Mouse (Mus musculus): ENCODE data around the gene Lcorl. TPM values are rescaled to one million over a fixed set of nuclear protein-coding genes. Genes with fewer than 3 reads are reported as not detected.

Gene Lcorl
- polyA plus RNA-seq, 1 experiment: 4.7 TPM

DNA sequence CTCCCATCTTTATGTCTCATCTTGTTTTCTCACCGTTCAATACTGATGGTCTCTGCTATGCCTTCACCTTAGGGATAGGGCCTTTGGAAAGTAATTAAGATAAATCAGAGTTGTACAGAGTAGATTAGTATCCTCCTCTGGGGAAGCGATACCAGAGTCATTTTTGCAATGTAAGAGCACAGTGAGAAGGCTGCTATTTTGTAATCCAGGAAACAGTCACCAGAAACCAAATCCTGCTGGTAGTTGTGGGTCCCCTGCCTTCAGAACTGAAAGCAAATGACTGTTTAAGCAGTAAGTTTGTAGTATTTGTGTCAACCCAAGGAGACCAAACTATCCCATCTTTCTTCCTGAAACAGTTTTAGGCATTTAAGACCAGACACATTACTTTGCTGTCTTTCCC, 147.8 kb downstream of the Lcorl start:
- TF ChIP-seq CTCF (IDR thresholded peaks at IDR 0.05; ENCODE audit: control insufficient read depth, insufficient read depth, insufficient replicate concordance, low read depth, low read length) (no peak), POLR2A (IDR thresholded peaks at IDR 0.05; ENCODE audit: control insufficient read depth, low read depth, low read length) (no peak)
- Histone ChIP-seq H3K36me3 (ENCODE audit: control insufficient read depth, insufficient read depth, low read length) (no peaks in the 10 kb centered on the region), H3K4me3 (ENCODE audit: control insufficient read depth, low read depth, low read length) (no peak overlapping the region), H3K4me1 (ENCODE audit: control insufficient read depth, insufficient read depth, low read length) (no peaks in the 10 kb centered on the region), H3K27me3 (ENCODE audit: control insufficient read depth, insufficient read depth, low read length) (no peaks in the 10 kb centered on the region), H3K27ac (ENCODE audit: control insufficient read depth, insufficient read depth, low read depth, low read length) (no peak overlapping the region)

- Histone ChIP-seq H3K27ac (ENCODE audit: control insufficient read depth, insufficient read depth, low read depth, low read length) (no peak overlapping the region), H3K4me3 (ENCODE audit: control insufficient read depth, low read depth, low read length) (no peak overlapping the region), H3K27me3 (ENCODE audit: control insufficient read depth, insufficient read depth, low read length) (no peaks in the 10 kb centered on the region), H3K36me3 (ENCODE audit: control insufficient read depth, insufficient read depth, low read length) (no peaks in the 10 kb centered on the region), H3K4me1 (ENCODE audit: control insufficient read depth, insufficient read depth, low read length) (no peaks in the 10 kb centered on the region)
- TF ChIP-seq CTCF (IDR thresholded peaks at IDR 0.05; ENCODE audit: control insufficient read depth, insufficient read depth, insufficient replicate concordance, low read depth, low read length) (no peak), POLR2A (IDR thresholded peaks at IDR 0.05; ENCODE audit: control insufficient read depth, low read depth, low read length) (no peak)
Measured at GRCm38 (mm10) chr5:45706811-45707210, 150.6 kb downstream of the Lcorl start.

DNA sequence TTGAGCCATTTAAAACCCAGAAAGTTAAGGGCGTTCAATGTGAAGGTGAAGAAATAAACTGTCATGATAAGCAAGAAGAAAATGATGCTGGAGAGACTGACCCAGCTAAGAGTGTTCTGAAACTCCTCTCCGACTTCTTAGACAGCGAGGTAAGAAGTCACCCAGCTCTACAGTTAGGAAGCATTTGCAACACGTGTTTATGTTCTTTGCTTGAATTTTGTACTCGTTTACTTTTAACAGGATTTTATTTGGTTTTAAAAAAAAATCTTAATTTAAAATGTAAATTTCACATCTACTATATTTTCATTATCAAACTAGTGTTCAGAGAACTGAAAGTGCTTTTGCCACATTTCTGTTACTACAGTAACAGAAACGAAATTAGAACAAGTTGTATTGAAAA, 165.7 kb downstream of the Lcorl start:
- Histone ChIP-seq H3K4me3 (ENCODE audit: control insufficient read depth, low read depth, low read length) (no peak overlapping the region), H3K27ac (ENCODE audit: control insufficient read depth, insufficient read depth, low read depth, low read length) (no peak overlapping the region), H3K27me3 (ENCODE audit: control insufficient read depth, insufficient read depth, low read length) (no peaks in the 10 kb centered on the region), H3K4me1 (ENCODE audit: control insufficient read depth, insufficient read depth, low read length) (no peaks in the 10 kb centered on the region), H3K36me3 (ENCODE audit: control insufficient read depth, insufficient read depth, low read length) (peaks cover 1% of the 10 kb centered on the region; the same call in 1 of the 2 replicates)
- TF ChIP-seq CTCF (IDR thresholded peaks at IDR 0.05; ENCODE audit: control insufficient read depth, insufficient read depth, insufficient replicate concordance, low read depth, low read length): no peak
- TF ChIP-seq POLR2A (IDR thresholded peaks at IDR 0.05; ENCODE audit: control insufficient read depth, low read depth, low read length): no peak

DNA sequence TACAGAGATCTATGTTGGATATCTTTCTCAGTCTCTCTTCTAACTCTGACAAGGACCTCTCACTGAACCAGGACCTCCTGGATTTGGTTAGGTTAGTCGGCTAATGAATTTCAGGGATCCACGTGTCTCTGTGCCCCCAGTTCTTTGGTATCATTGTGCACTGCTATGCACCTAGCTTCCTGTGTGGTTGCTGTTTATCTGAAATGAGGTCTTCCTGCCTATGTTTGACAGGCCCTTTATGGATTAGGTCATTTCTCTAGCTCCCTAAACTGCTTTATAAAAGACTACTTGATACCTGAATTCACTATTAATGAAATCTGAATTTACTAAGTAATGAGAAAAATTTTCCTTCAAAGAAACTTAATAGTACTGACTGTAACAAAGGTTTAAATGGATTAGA, 166.6 kb downstream of the Lcorl start:
- no peak for TF ChIP-seq CTCF (IDR thresholded peaks at IDR 0.05; ENCODE audit: control insufficient read depth, insufficient read depth, insufficient replicate concordance, low read depth, low read length)
- no peak for TF ChIP-seq POLR2A (IDR thresholded peaks at IDR 0.05; ENCODE audit: control insufficient read depth, low read depth, low read length)

DNA sequence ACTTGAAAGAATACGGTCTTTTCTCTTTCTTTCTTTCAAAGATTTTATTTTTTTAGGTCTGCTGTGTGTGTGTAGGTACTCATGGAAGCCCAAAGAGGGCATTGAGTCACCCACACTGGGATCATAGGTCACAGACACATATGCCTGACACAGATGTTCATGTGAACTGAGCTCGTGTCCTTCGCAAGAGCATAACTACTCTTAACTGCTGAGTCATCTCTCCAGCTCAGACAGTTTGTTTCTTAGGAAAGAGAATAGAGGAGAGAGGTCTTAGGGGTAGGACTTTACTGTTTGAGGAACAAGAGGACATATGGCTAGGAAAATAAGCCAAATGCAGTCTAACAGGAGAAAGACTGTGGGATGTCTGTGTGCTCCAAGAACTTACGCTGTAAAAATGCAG, 168.3 kb downstream of the Lcorl start:
- no peak overlapping the region for H3K4me3 ChIP-seq (ENCODE audit: control insufficient read depth, low read depth, low read length)
- H3K27ac ChIP-seq (ENCODE audit: control insufficient read depth, insufficient read depth, low read depth, low read length): no peak overlapping the region
- no peak for TF ChIP-seq CTCF (IDR thresholded peaks at IDR 0.05; ENCODE audit: control insufficient read depth, insufficient read depth, insufficient replicate concordance, low read depth, low read length)
- TF ChIP-seq POLR2A (IDR thresholded peaks at IDR 0.05; ENCODE audit: control insufficient read depth, low read depth, low read length): no peak
- no peaks in the 10 kb centered on the region for H3K27me3 ChIP-seq (ENCODE audit: control insufficient read depth, insufficient read depth, low read length)
- no peaks in the 10 kb centered on the region for H3K4me1 ChIP-seq (ENCODE audit: control insufficient read depth, insufficient read depth, low read length)
- H3K36me3 ChIP-seq (ENCODE audit: control insufficient read depth, insufficient read depth, low read length): peaks cover 1% of the 10 kb centered on the region; the same call in 1 of the 2 replicates

More for the DNA sequence above, 166.6 kb downstream of the Lcorl start:
- Histone ChIP-seq H3K4me1 (ENCODE audit: control insufficient read depth, insufficient read depth, low read length) (no peaks in the 10 kb centered on the region), H3K27ac (ENCODE audit: control insufficient read depth, insufficient read depth, low read depth, low read length) (no peak overlapping the region), H3K4me3 (ENCODE audit: control insufficient read depth, low read depth, low read length) (no peak overlapping the region), H3K36me3 (ENCODE audit: control insufficient read depth, insufficient read depth, low read length) (peaks cover 1% of the 10 kb centered on the region; the same call in 1 of the 2 replicates), H3K27me3 (ENCODE audit: control insufficient read depth, insufficient read depth, low read length) (no peaks in the 10 kb centered on the region)

- no peak for TF ChIP-seq CTCF (IDR thresholded peaks at IDR 0.05; ENCODE audit: control insufficient read depth, insufficient read depth, insufficient replicate concordance, low read depth, low read length)
- no peak for TF ChIP-seq POLR2A (IDR thresholded peaks at IDR 0.05; ENCODE audit: control insufficient read depth, low read depth, low read length)
- H3K27me3 ChIP-seq (ENCODE audit: control insufficient read depth, insufficient read depth, low read length): no peaks in the 10 kb centered on the region
- H3K4me1 ChIP-seq (ENCODE audit: control insufficient read depth, insufficient read depth, low read length): no peaks in the 10 kb centered on the region
- H3K27ac ChIP-seq (ENCODE audit: control insufficient read depth, insufficient read depth, low read depth, low read length): no peak overlapping the region
- no peak overlapping the region for H3K4me3 ChIP-seq (ENCODE audit: control insufficient read depth, low read depth, low read length)
- peaks cover 1% of the 10 kb centered on the region; the same call in 1 of the 2 replicates for H3K36me3 ChIP-seq (ENCODE audit: control insufficient read depth, insufficient read depth, low read length)
Measured at GRCm38 (mm10) chr5:45686223-45686622, 171.2 kb downstream of the Lcorl start.

DNA sequence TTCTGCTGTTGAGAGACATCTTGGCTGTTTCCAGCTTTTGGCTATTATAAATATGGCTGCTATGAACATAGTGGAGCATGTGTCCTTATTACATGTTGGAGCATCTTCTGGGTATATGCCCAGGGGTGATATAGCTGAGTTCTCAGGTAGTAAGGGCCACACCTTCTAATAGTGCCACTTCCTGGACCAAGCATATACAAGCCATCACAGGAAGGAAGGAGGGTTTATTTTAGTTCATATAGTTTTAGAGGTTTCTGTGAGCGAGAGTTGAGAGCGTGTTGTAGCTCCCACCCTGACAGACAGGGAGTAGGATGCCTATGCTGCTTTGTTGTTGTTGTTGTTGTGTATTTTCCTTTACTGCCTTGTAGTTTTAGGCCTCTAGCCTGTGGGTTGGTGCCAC, 172.2 kb downstream of the Lcorl start:
- Histone ChIP-seq H3K27me3 (ENCODE audit: control insufficient read depth, insufficient read depth, low read length) (no peaks in the 10 kb centered on the region), H3K36me3 (ENCODE audit: control insufficient read depth, insufficient read depth, low read length) (no peaks in the 10 kb centered on the region), H3K27ac (ENCODE audit: control insufficient read depth, insufficient read depth, low read depth, low read length) (no peak overlapping the region), H3K4me1 (ENCODE audit: control insufficient read depth, insufficient read depth, low read length) (no peaks in the 10 kb centered on the region), H3K4me3 (ENCODE audit: control insufficient read depth, low read depth, low read length) (no peak overlapping the region)
- no peak for TF ChIP-seq CTCF (IDR thresholded peaks at IDR 0.05; ENCODE audit: control insufficient read depth, insufficient read depth, insufficient replicate concordance, low read depth, low read length)

GRCm38 (mm10) chr5:45683388-45683787, 174.0 kb downstream of the Lcorl start:
- Histone ChIP-seq H3K4me3 (ENCODE audit: control insufficient read depth, low read depth, low read length) (no peak overlapping the region), H3K36me3 (ENCODE audit: control insufficient read depth, insufficient read depth, low read length) (peaks cover 2% of the 10 kb centered on the region; the same call in 1 of the 2 replicates)

More at GRCm38 (mm10) chr5:45683388-45683787, 174.0 kb downstream of the Lcorl start:
- Histone ChIP-seq H3K27ac (ENCODE audit: control insufficient read depth, insufficient read depth, low read depth, low read length) (no peak overlapping the region), H3K27me3 (ENCODE audit: control insufficient read depth, insufficient read depth, low read length) (no peaks in the 10 kb centered on the region), H3K4me1 (ENCODE audit: control insufficient read depth, insufficient read depth, low read length) (no peaks in the 10 kb centered on the region)
- TF ChIP-seq CTCF (IDR thresholded peaks at IDR 0.05; ENCODE audit: control insufficient read depth, insufficient read depth, insufficient replicate concordance, low read depth, low read length) (no peak), POLR2A (IDR thresholded peaks at IDR 0.05; ENCODE audit: control insufficient read depth, low read depth, low read length) (no peak)
